Comparison of ENCODE assay signal across 25 mouse cellular contexts in the genomic region with DNA sequence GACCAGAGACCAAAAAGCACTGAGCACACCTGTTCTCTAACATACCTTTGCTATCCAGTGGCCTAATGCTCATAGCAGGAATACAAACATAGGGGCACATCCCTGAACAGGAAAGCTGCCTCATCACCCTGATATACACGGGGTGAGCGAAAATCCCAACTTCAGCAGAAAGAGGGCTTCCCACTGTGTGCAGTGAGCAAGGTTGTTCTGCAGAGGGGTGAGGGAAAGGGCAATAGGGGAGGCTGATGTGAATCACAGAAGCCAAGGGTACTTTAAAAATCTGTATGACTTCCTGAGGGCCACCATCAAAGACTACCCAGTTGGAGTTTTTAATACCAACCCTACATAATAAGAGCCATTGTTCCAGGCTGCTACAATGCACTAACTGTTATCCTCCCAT.
"Had no signal": no experiment of that assay in that cellular context is flagged by ENCODE, and none has a peak within 500 bp of the region (broad histone marks: within the 10 kb centered on the region; RNA-seq: fewer than 3 reads in every experiment).

No protein-coding gene starts in this region.

- H3K9ac ChIP-seq: heart, embryonic 13.5 days; heart, embryonic 15.5 days; hindbrain, embryonic 13.5 days; hindbrain, embryonic 15.5 days; kidney, embryonic 15.5 days; limb, embryonic 12.5 days had no signal

- H3K27me3 ChIP-seq: heart, embryonic 13.5 days; heart, embryonic 15.5 days; hindbrain, embryonic 13.5 days; hindbrain, embryonic 15.5 days; kidney, embryonic 15.5 days; limb, embryonic 12.5 days had no signal

- H3K4me2 ChIP-seq: heart, embryonic 11.5 days; heart, embryonic 13.5 days; heart, embryonic 15.5 days; hindbrain, embryonic 13.5 days; hindbrain, embryonic 15.5 days; kidney, embryonic 15.5 days; limb, embryonic 12.5 days had no signal

- H3K4me1 ChIP-seq: heart, embryonic 13.5 days; heart, embryonic 15.5 days; hindbrain, embryonic 13.5 days; hindbrain, embryonic 15.5 days; kidney, embryonic 15.5 days; limb, embryonic 10.5 days; limb, embryonic 12.5 days had no signal

- H3K36me3 ChIP-seq: heart, embryonic 13.5 days; heart, embryonic 15.5 days; hindbrain, embryonic 13.5 days; hindbrain, embryonic 15.5 days; kidney, embryonic 15.5 days; limb, embryonic 10.5 days; limb, embryonic 12.5 days had no signal

- H3K4me3 ChIP-seq: heart, adult 2 months; heart, embryonic 13.5 days; heart, embryonic 15.5 days; hindbrain, embryonic 13.5 days; hindbrain, embryonic 15.5 days; kidney, embryonic 15.5 days; left cerebral cortex, adult 2 months; limb, embryonic 10.5 days; limb, embryonic 12.5 days had no signal

- DNase-seq: gastrocnemius, postnatal 14 days; gastrocnemius, postnatal 36 days; heart, adult 11 months; heart, adult 2 months; heart, postnatal 14 days; heart, postnatal 36 days; kidney, adult 11 months; kidney, adult 2 months; kidney, adult 9 months; kidney, postnatal 14 days; kidney, postnatal 36 days; layer of hippocampus, adult 9-11 months; layer of hippocampus, postnatal 36 days had no signal

- ATAC-seq: hindbrain, postnatal 0 days; intestine, embryonic 16.5 days had no signal

- H3K9me3 ChIP-seq: heart, embryonic 13.5 days; heart, embryonic 15.5 days; hindbrain, embryonic 13.5 days; hindbrain, embryonic 15.5 days; kidney, embryonic 15.5 days had no signal

- H3K27ac ChIP-seq: heart, adult 2 months; heart, embryonic 13.5 days; heart, embryonic 15.5 days; hindbrain, embryonic 13.5 days; hindbrain, embryonic 15.5 days; hindbrain, postnatal 0 days; kidney, embryonic 15.5 days; kidney, postnatal 0 days; left cerebral cortex, adult 2 months; limb, embryonic 10.5 days; limb, embryonic 12.5 days had no signal
